Mouse (Mus musculus) liver, embryonic 11.5 days (tissue): Measurements from ENCODE around the gene Maco1. TPM values are rescaled to one million over a fixed set of nuclear protein-coding genes. Genes with fewer than 3 reads are reported as not detected.

ENCODE experiments used
- ATAC-seq: fragments of 200-750 bp; cut with Nextera tagmentation; replicated peaks from 2 replicates; pipeline ENCODE4 v1.8.0; 2017; ENCODE audit warnings: moderate number of reproducible peaks, mild to moderate bottlenecking, moderate TSS enrichment, moderate library complexity; ENCODE audit not compliant: low FRiP score
- DNase-seq: peaks from one replicate; pipeline ENCODE4 v3.0.0-alpha.2; 2017; ENCODE audit warnings: low spot score
- H3K27ac ChIP-seq: fragments of 300-500 bp; sonication (generic); 2 replicates; pipeline ENCODE4 v1.5.1; 2014; ENCODE audit warnings: mild to moderate bottlenecking, low read depth, low read length, control low read depth
- H3K27me3 ChIP-seq: fragments of 300-500 bp; sonication (generic); replicated peaks from 2 replicates; pipeline ENCODE4 v1.6.1; 2014; ENCODE audit warnings: low read length, mixed read lengths; ENCODE audit not compliant: control insufficient read depth, insufficient read depth
- H3K36me3 ChIP-seq: fragments of 300-500 bp; sonication (generic); 2 replicates; pipeline ENCODE4 v1.6.1; 2014; ENCODE audit warnings: mild to moderate bottlenecking, low read length, moderate library complexity, mixed read lengths; ENCODE audit not compliant: control insufficient read depth, insufficient read depth
- H3K4me1 ChIP-seq: fragments of 300-500 bp; sonication (generic); replicated peaks from 2 replicates; pipeline ENCODE4 v1.6.1; 2014; ENCODE audit warnings: low read length, mixed read lengths; ENCODE audit not compliant: control insufficient read depth, insufficient read depth
- H3K4me2 ChIP-seq: fragments of 300-500 bp; sonication (generic); 2 replicates; pipeline ENCODE4 v1.6.1; 2014; ENCODE audit warnings: mild to moderate bottlenecking, control low read depth, moderate library complexity
- H3K4me3 ChIP-seq: fragments of 300-500 bp; sonication (generic); 2 replicates; pipeline ENCODE4 v1.5.1; 2014; ENCODE audit warnings: low read depth, low read length, control low read depth
- H3K9ac ChIP-seq: fragments of 300-500 bp; sonication (generic); 2 replicates; pipeline ENCODE4 v1.6.1; 2014; ENCODE audit warnings: low read depth, low read length, control low read depth
- H3K9me3 ChIP-seq: fragments of 300-500 bp; sonication (generic); 2 replicates; pipeline ENCODE4 v1.6.1; 2016; ENCODE audit warnings: low read length, inconsistent platforms, mixed read lengths; ENCODE audit not compliant: control insufficient read depth
- WGBS: fragments of 180-500 bp; shearing (Covaris S2); extraction: QIAGEN DNeasy Blood & Tissue Kit; methylation state at CpG from one replicate; pipeline ENCODE4 v1.1.7; 2014; 5-methylcytosine and 5-hydroxymethylcytosine counted together
- polyA plus RNA-seq: library from polyadenylated mRNA; unstranded; fragments of >200 nt; fragmentation: Nextera tagmentation; extraction: Ambion mirVana; gene quantifications from 2 replicates; pipeline ENCODE4 v1.2.1, GENCODE M21; 2014

The Maco1 gene
- polyA plus RNA-seq, 1 experiment from 2014 or later: 26.3 TPM

DNA sequence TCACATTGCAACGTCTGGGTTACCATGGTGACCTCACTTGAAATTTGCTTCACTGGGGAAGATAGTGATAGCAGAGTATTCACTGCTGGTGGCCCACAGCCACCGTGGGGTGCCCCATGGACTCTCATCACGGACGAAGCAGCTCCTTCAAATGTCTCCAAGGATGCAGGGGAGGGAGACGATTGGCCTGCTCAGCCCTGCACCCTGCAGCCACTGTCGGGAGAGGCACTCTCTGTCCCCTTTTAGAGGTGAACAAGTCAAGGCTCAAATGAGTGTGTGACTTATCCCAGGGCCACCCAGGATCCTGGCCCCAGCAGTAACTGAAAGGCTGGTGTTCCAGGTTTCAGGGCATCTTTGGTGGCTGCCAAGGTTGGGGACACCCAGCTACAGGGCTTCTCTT is 61.4 kb downstream of the Maco1 start:
- 67% methylated on average over 6 of the region's 6 CpGs for WGBS
- ATAC-seq: no peak
- no peak for DNase-seq
- Histone ChIP-seq H3K27me3 (no peaks in the 10 kb centered on the region), H3K4me2 (no peak overlapping the region), H3K9me3 (no peaks in the 10 kb centered on the region), H3K4me3 (no peak overlapping the region), H3K9ac (no peak overlapping the region), H3K36me3 (no peaks in the 10 kb centered on the region), H3K4me1 (peaks cover 19% of the 10 kb centered on the region), H3K27ac (no peak overlapping the region)

DNA sequence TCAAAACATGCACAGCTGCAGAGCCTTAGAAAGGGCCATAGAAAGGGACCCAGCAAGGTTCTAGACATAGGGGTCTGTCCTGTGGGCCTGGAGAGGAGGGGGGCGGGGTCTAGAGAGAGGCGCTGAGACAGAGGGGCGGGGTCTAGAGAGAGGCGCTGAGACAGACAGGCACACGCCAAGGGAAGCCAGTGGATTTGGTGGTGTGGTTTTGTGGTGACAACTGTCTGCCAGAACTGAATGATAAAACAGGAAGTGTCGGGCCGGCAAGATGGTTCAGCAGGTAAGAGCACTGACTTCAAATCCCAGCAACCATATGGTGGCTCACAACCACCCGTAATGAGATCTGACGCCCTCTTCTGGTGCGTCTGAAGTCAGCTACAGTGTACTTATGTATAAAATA is 66.2 kb downstream of the Maco1 start:
- Histone ChIP-seq H3K9ac (no peak overlapping the region), H3K27me3 (no peaks in the 10 kb centered on the region), H3K4me1 (peaks cover 20% of the 10 kb centered on the region), H3K4me2 (peak overlapping the region; percentile 18; the same call in 1 of the 2 replicates), H3K4me3 (no peak overlapping the region), H3K9me3 (no peaks in the 10 kb centered on the region), H3K27ac (no peak overlapping the region), H3K36me3 (no peaks in the 10 kb centered on the region)
- peak; percentile 44; the same call in 1 of the 2 replicates for ATAC-seq
- DNase-seq: no peak
- WGBS: 18% methylated on average over 10 of the region's 10 CpGs

GRCm38 (mm10) chr4:134784701-134785100 is 68.4 kb downstream of the Maco1 start:
- Histone ChIP-seq H3K9ac (no peak overlapping the region), H3K4me2 (no peak overlapping the region), H3K4me3 (no peak overlapping the region), H3K27ac (no peak overlapping the region), H3K27me3 (no peaks in the 10 kb centered on the region), H3K9me3 (no peaks in the 10 kb centered on the region), H3K36me3 (no peaks in the 10 kb centered on the region), H3K4me1 (peaks cover 22% of the 10 kb centered on the region)
- no peak for ATAC-seq
- WGBS: 43% methylated on average over 5 of the region's 5 CpGs
- DNase-seq: no peak

DNA sequence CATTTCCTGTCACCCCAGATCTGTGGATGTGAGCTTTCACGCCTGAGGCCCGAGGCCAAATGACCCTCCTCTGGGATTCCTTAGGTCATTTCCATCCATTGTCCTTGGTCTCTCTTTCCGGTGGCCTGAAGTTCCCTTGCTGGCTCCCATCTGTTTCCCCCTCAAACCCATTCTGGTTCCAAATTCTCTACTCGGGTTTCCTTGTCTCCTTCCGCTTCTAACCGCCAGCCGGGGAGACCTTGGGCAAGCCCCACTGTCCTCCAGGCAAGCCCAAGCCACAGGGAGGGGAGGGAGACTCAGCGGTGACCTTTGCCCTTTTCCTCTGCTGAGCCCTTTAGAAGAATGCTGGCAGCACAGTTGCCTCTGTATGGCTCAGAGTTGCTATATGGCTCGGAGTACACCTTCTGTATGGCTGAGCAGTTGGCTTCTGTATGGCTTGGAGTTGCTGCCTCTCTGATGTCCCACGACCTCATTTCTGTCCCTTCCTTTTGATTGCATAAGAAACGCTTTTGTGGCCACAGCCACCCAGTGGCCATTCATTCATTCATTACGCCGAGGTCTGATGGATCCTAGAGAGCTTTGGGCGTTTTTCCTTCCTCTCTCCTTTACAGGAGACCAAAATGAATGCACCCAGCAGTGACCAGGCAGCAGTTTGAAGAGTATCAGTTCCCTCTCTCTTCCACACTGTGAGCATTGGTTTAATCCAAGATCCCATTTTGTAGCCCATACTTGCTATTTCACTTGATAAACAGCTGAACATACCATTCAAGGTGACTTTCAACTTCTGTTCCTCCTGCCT is 73.8 kb downstream of the Maco1 start:
- no peak for ATAC-seq
- Histone ChIP-seq H3K27ac (no peak overlapping the region), H3K4me1 (peaks cover 25% of the 10 kb centered on the region), H3K36me3 (no peaks in the 10 kb centered on the region), H3K9me3 (no peaks in the 10 kb centered on the region), H3K27me3 (no peaks in the 10 kb centered on the region), H3K9ac (no peak overlapping the region), H3K4me2 (no peak overlapping the region), H3K4me3 (no peak overlapping the region)
- no peak for DNase-seq
- WGBS: 34% methylated on average over 14 of the region's 14 CpGs

DNA sequence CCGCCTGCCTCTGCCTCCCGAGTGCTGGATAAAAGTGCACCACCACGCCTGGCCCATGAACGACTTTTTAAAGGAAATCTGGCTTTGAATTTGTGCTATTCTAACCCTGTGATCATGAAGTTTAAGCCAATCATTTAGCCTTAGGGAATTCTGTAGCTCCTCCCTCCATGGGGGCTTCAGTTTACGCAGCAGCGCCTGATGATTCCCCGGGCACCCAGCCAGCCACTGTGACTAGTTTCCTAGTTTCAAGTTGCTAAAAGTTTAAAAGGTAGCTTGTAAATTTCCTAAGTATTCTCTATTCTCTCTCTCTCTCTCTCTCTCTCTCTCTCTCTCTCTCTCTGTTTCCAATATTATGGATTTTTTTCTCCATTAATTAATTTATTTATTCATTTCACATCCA is 76.9 kb downstream of the Maco1 start:
- H3K4me2 ChIP-seq: no peak overlapping the region
- no peak overlapping the region for H3K4me3 ChIP-seq
- DNase-seq (no peak), ATAC-seq (no peak)
- no peaks in the 10 kb centered on the region for H3K36me3 ChIP-seq
- WGBS: 80% methylated on average over 7 of the region's 7 CpGs
- no peak overlapping the region for H3K27ac ChIP-seq
- no peaks in the 10 kb centered on the region for H3K27me3 ChIP-seq
- peaks cover 42% of the 10 kb centered on the region for H3K4me1 ChIP-seq
- no peak overlapping the region for H3K9ac ChIP-seq
- no peaks in the 10 kb centered on the region for H3K9me3 ChIP-seq

DNA sequence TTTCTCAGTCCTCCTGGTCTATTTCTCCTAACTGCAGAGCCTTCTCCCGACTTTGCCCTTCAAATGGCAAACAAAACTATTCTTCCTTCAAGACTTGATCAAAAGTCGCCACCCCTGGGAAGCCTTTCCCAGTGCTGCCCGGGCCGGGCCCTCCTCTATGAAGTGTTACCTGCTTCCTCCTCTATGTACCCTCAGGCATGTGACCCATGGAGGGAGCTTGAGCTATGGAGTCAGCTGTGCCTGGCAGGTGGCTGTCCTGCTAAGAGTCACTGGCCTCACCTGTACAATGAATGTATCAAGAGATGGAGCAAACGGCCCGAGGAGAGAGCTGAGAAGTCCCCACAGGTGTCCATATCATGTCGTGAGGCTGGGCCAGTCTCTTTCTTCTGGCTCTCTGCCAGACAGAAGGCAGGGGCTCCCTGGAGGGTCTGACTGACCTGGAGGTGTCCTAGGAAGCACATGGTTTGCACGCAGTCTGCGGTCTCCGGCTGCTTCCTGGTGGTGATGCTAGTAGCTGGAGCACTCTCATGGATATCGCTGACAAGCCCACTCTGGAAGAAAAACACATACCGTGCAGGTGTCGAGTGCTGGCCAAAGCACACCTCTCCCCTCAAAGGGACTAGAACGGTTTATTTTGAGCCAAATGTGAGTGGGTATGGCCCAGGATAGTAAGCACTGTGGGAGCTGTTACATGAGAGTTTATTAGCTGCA is 77.8 kb downstream of the Maco1 start:
- H3K27me3 ChIP-seq: no peaks in the 10 kb centered on the region
- H3K4me1 ChIP-seq: peaks cover 42% of the 10 kb centered on the region
- 0 out of 2 replicates have a peak overlapping the region, but pooled peaks have one; percentile 8 for H3K27ac ChIP-seq
- 76% methylated on average over 13 of the region's 14 CpGs for WGBS
- no peaks in the 10 kb centered on the region for H3K9me3 ChIP-seq
- DNase-seq: no peak
- no peaks in the 10 kb centered on the region for H3K36me3 ChIP-seq
- H3K4me3 ChIP-seq: no peak overlapping the region
- H3K4me2 ChIP-seq: no peak overlapping the region
- no peak for ATAC-seq
- H3K9ac ChIP-seq: no peak overlapping the region

DNA sequence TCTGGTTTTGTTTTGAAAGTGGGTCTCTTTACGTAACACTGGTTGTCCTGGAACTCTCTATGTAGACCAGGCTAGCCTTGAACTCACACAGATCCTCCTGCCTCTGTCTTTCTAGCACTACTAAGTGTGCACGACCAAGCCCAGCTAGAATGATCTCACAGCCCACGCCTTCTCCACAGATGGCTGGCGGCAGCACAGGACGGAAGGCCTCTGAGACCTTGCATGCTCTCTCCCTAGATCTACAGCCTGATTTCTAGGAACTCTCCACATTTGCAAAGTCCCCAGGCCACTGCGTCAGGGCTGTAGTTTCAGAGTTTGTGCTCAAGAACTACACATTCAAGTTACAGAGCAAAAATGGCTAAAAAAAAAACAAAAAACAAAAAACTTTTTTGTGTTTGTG is 79.0 kb downstream of the Maco1 start:
- H3K4me2 ChIP-seq: no peak overlapping the region
- peaks cover 35% of the 10 kb centered on the region for H3K4me1 ChIP-seq
- no peaks in the 10 kb centered on the region for H3K36me3 ChIP-seq
- DNase-seq (no peak), ATAC-seq (peak; percentile 61; the same call in 1 of the 2 replicates)
- no peak overlapping the region for H3K9ac ChIP-seq
- no peak overlapping the region for H3K4me3 ChIP-seq
- peak overlapping the region; percentile 26; the same call in 1 of the 2 replicates for H3K27ac ChIP-seq
- H3K9me3 ChIP-seq: no peaks in the 10 kb centered on the region
- 56% methylated on average over 6 of the region's 6 CpGs for WGBS
- H3K27me3 ChIP-seq: no peaks in the 10 kb centered on the region

GRCm38 (mm10) chr4:134772805-134773674 is 80.1 kb downstream of the Maco1 start:
- Histone ChIP-seq H3K27me3 (no peaks in the 10 kb centered on the region), H3K9me3 (no peaks in the 10 kb centered on the region), H3K27ac (peak overlapping the region; percentile 29; the same call in 1 of the 2 replicates), H3K36me3 (no peaks in the 10 kb centered on the region), H3K4me1 (peaks cover 42% of the 10 kb centered on the region), H3K9ac (peak overlapping the region; percentile 36), H3K4me3 (no peak overlapping the region), H3K4me2 (peak overlapping the region; percentile 12; the same call in 1 of the 2 replicates)
- WGBS: 35% methylated on average over 4 of the region's 4 CpGs
- ATAC-seq (peak; percentile 68), DNase-seq (no peak)
